Mouse (Mus musculus): ENCODE results near the gene Eml3.
A peak's percentile ranks its signal among the peaks of the same experiment; 100 is the strongest.

Gene Eml3

DNA sequence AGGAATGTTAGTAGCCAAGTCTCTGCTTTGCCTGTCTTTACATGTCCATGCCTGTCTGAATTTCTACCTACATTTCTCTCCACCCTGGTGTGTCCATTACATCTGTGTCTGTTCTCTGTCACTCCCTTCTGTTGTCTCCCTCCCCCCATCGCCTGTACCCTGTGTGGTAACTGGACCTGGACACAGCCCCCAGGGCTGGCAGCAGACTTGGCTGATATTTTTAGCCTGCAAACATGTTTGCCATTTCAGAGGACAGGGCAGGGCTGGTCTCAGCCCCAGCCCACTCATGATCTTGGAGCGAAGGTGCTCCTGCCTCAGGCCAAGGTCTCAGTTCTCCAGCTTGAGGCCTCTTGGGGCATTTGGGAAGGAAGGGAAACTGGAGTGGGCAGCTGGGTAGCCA is 58.5 kb downstream of the Eml3 start:
- no peak for DNase-seq (ENCODE audit: inconsistent ontology term)

DNA sequence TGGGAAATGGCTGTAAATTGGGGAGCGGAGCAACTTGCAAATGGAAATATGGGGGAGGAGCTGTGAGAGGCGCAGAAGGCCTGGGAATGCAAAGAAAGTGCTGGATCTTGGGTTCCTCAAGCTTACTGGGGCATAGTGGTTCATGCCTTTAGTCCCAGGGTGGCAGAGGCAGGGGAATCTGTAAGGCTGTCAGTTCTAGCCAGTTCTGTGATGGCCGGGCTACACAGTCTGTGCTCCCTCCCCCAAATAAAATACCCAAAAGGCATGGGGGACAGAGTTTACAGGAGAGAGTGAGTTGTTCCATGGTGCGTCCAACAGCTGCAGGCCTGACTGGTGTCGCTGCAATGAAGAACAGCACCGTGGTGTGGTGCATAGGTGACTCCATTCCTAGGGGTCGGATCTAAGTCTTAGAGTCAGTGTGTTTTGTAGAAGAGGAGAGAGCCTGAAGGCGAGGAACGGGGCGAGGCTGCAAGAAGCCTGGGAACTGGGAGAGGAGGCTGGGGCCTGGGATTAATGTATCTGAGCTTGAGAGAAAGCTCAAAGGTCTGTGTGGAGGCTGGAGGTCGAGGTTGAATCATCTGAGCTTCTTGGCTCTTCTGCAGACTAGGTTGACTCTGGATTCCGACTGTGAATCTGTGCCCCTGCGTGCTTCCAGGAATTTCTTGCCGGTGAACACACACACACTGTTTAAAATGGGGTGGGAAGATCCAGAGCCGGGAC is 59.2 kb downstream of the Eml3 start:
- DNase-seq (ENCODE audit: inconsistent ontology term): no peak

DNA sequence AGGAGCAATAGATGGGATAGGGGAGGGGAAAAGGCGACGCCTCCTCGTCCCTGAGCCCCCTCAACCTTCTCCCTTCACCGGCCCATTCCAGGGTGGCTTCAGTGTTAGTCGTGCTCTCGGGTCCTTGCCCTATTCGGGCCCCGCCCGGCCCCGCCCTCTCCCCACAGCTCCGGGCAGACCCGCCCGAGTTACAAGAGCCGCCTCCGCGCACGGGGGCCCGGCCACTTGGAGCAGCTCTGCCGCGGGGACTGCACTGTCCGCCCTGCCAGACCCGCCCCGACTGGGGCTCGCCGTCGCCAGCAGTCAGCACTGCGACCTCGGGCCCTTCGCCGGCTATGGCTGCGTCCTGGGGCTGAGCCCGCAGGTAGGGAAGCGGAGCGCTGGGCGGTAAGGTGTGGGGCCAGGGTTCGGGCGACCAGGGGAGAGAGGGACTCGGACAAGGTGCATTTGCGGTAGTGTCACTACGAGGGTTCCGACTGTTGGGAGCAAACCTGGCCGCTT is 59.8 kb downstream of the Eml3 start, which contains the start of gene Ahnak:
Gene Ahnak (plus strand): TSS at position 219 of the 501 bp plus-strand sequence.
- DNase-seq (ENCODE audit: inconsistent ontology term): peak; percentile 91

DNA sequence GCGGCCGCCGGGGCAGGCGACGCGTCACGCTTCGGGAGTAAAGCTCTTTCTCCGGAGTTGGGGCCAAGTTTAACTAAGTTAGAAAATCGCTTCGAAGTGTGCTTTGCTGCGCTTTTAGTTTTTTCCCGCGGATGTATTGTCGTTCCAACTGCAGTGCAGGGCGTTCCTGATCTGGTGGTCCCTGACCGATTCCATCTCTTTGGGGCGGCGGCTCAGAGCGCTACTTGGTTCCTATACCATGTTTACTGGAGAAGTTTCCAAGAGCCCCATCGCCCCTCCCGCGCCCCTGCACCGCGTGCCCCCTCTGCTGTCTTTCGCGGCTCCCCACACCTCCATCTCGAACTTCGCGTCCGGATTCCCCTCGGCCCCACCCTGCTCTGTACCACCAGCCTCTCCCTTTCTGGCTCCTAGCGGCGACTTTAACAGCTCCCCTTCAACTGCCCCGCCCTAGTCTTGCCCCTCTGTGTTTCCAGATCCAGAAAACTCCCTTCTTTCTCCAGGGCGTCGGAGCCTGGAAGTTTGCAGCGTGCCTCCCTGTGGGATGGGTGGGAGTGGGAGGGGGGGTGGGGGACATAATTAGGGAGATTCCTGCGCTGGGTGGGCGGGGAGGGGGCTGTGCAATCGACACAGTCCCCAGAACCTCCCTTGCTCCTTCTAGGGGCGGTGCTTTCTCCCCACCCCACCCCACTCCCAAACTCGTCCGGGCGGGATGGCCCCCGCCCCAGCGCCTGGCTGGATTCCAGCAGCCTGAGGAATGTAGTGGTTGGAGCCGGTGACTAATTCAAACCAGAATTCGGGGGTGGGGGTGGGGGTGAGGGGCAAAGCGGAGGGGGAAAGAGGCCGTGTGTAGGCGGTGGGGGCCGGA is 60.4 kb downstream of the Eml3 start:
- DNase-seq (ENCODE audit: inconsistent ontology term): peak; percentile 99

- no peak for DNase-seq (ENCODE audit: inconsistent ontology term)
These were observed 61.2 kb downstream of the Eml3 start for GRCm38 (mm10) chr19:8990432-8991102.
